Mouse (Mus musculus): Measurements from ENCODE around the gene Glb1. TPM values are rescaled to one million over a fixed set of nuclear protein-coding genes. Genes with fewer than 3 reads are reported as not detected.

The Glb1 gene
- polyA plus RNA-seq, 2 experiments: 10.2 to 13.1 TPM

GRCm38 (mm10) chr9:114506564-114506963, 105.7 kb downstream of the Glb1 start:
- TF ChIP-seq EP300 (IDR thresholded peaks at IDR 0.05; ENCODE audit: low read depth): no peak
- no peak for TF ChIP-seq CTCF (IDR thresholded peaks at IDR 0.05; ENCODE audit: low read depth)
- Histone ChIP-seq H3K4me2 (ENCODE audit: low read depth) (no peak overlapping the region), H3K27me3 (ENCODE audit: control insufficient read depth, insufficient read depth, low read length) (no peaks in the 10 kb centered on the region), H3K9ac (replicated peaks) (no peak overlapping the region), H3K4me3 (ENCODE audit: insufficient read depth in 1 of 2, low read depth in 2 of 2, low read length in 2 of 2) (no peak overlapping the region), H3K4me1 (replicated peaks; ENCODE audit: control insufficient read depth in 2 of 2, insufficient read depth in 2 of 2, low read length in 1 of 2) (peaks cover 0 to 9% of the 10 kb centered on the region in 2 experiments; a peak in 2 of 4 replicates), H3K36me3 (replicated peaks; ENCODE audit: control insufficient read depth, insufficient read depth, low read depth) (no peaks in the 10 kb centered on the region), H3K27ac (no peak overlapping the region), H3K9me3 (ENCODE audit: control insufficient read depth, low read length) (no peaks in the 10 kb centered on the region)
- DNase-seq (ENCODE audit: low read depth in 3 of 3, low spot score in 3 of 3): no peak
- WGBS (ENCODE audit: insufficient replicate concordance): 53% methylated on average over 4 of the region's 4 CpGs
- no peak for ATAC-seq (ENCODE audit: insufficient read depth)

- DNase-seq (ENCODE audit: low read depth in 3 of 3, low spot score in 3 of 3) (no peak), ATAC-seq (ENCODE audit: insufficient read depth) (no peak)
- Histone ChIP-seq H3K9ac (replicated peaks) (no peak overlapping the region), H3K4me3 (ENCODE audit: insufficient read depth in 1 of 2, low read depth in 2 of 2, low read length in 2 of 2) (no peak overlapping the region), H3K27ac (no peak overlapping the region), H3K9me3 (ENCODE audit: control insufficient read depth, low read length) (no peaks in the 10 kb centered on the region), H3K36me3 (replicated peaks; ENCODE audit: control insufficient read depth, insufficient read depth, low read depth) (no peaks in the 10 kb centered on the region), H3K4me2 (ENCODE audit: low read depth) (no peak overlapping the region), H3K4me1 (replicated peaks; ENCODE audit: control insufficient read depth in 2 of 2, insufficient read depth in 2 of 2, low read length in 1 of 2) (peaks cover 0 to 9% of the 10 kb centered on the region in 2 experiments; a peak in 2 of 4 replicates), H3K27me3 (ENCODE audit: control insufficient read depth, insufficient read depth, low read length) (no peaks in the 10 kb centered on the region)
- no peak for TF ChIP-seq CTCF (IDR thresholded peaks at IDR 0.05; ENCODE audit: low read depth)
- TF ChIP-seq EP300 (IDR thresholded peaks at IDR 0.05; ENCODE audit: low read depth): no peak
- WGBS (ENCODE audit: insufficient replicate concordance): 67% methylated on average over 9 of the region's 9 CpGs
These were observed 106.5 kb downstream of the Glb1 start for GRCm38 (mm10) chr9:114507421-114507820.

- Histone ChIP-seq H3K4me3 (ENCODE audit: insufficient read depth in 1 of 2, low read depth in 2 of 2, low read length in 2 of 2) (no peak overlapping the region), H3K9me3 (ENCODE audit: control insufficient read depth, low read length) (peaks cover 2% of the 10 kb centered on the region; the same call in 1 of the 2 replicates), H3K27ac (no peak overlapping the region), H3K4me2 (ENCODE audit: low read depth) (no peak overlapping the region), H3K4me1 (replicated peaks; ENCODE audit: control insufficient read depth in 2 of 2, insufficient read depth in 2 of 2, low read length in 1 of 2) (no peaks in the 10 kb centered on the region), H3K9ac (replicated peaks) (no peak overlapping the region), H3K36me3 (replicated peaks; ENCODE audit: control insufficient read depth, insufficient read depth, low read depth) (peaks cover 3% of the 10 kb centered on the region; the same call in 1 of the 2 replicates), H3K27me3 (ENCODE audit: control insufficient read depth, insufficient read depth, low read length) (no peaks in the 10 kb centered on the region)
- no peak for ATAC-seq (ENCODE audit: insufficient read depth)
- TF ChIP-seq CTCF (IDR thresholded peaks at IDR 0.05; ENCODE audit: low read depth) (no peak), EP300 (IDR thresholded peaks at IDR 0.05; ENCODE audit: low read depth) (no peak)
- DNase-seq (ENCODE audit: low read depth in 3 of 3, low spot score in 3 of 3): no peak
- WGBS (ENCODE audit: insufficient replicate concordance): 64% methylated on average over 9 of the region's 9 CpGs
These were observed 108.9 kb downstream of the Glb1 start for GRCm38 (mm10) chr9:114509785-114510184.

GRCm38 (mm10) chr9:114512831-114513230, 112.0 kb downstream of the Glb1 start:
- H3K9me3 ChIP-seq (ENCODE audit: control insufficient read depth, low read length): peaks cover 2% of the 10 kb centered on the region; the same call in 1 of the 2 replicates
- no peak overlapping the region for H3K27ac ChIP-seq
- no peak overlapping the region for H3K9ac ChIP-seq (replicated peaks)
- DNase-seq (ENCODE audit: low read depth in 3 of 3, low spot score in 3 of 3) (no peak), ATAC-seq (ENCODE audit: insufficient read depth) (no peak)
- H3K27me3 ChIP-seq (ENCODE audit: control insufficient read depth, insufficient read depth, low read length): no peaks in the 10 kb centered on the region
- peaks cover 3% of the 10 kb centered on the region; the same call in 1 of the 2 replicates for H3K36me3 ChIP-seq (replicated peaks; ENCODE audit: control insufficient read depth, insufficient read depth, low read depth)
- no peak overlapping the region for H3K4me3 ChIP-seq (ENCODE audit: insufficient read depth in 1 of 2, low read depth in 2 of 2, low read length in 2 of 2)
- H3K4me2 ChIP-seq (ENCODE audit: low read depth): no peak overlapping the region
- no peaks in the 10 kb centered on the region for H3K4me1 ChIP-seq (replicated peaks; ENCODE audit: control insufficient read depth in 2 of 2, insufficient read depth in 2 of 2, low read length in 1 of 2)
- WGBS (ENCODE audit: insufficient replicate concordance): 87% methylated on average over 21 of the region's 21 CpGs
- TF ChIP-seq CTCF (IDR thresholded peaks at IDR 0.05; ENCODE audit: low read depth) (no peak), EP300 (IDR thresholded peaks at IDR 0.05; ENCODE audit: low read depth) (no peak)

GRCm38 (mm10) chr9:114515364-114515763, 114.5 kb downstream of the Glb1 start, which contains the start of gene C130032M10Rik:
Gene C130032M10Rik, plus strand, starts transcription at chr9:114515697.
- Histone ChIP-seq H3K36me3 (replicated peaks; ENCODE audit: control insufficient read depth, insufficient read depth, low read depth) (peaks cover 3% of the 10 kb centered on the region; the same call in 1 of the 2 replicates), H3K9ac (replicated peaks) (no peak within 1 kb of the TSS), H3K9me3 (ENCODE audit: control insufficient read depth, low read length) (peaks cover 2% of the 10 kb centered on the region; the same call in 1 of the 2 replicates), H3K4me2 (ENCODE audit: low read depth) (no peak within 1 kb of the TSS), H3K27me3 (ENCODE audit: control insufficient read depth, insufficient read depth, low read length) (no peaks in the 10 kb centered on the region), H3K4me1 (replicated peaks; ENCODE audit: control insufficient read depth in 2 of 2, insufficient read depth in 2 of 2, low read length in 1 of 2) (no peaks in the 10 kb centered on the region), H3K4me3 (ENCODE audit: insufficient read depth in 1 of 2, low read depth in 2 of 2, low read length in 2 of 2) (no peak within 1 kb of the TSS), H3K27ac (no peak within 1 kb of the TSS)
- ATAC-seq (ENCODE audit: insufficient read depth) (no peak), DNase-seq (ENCODE audit: low read depth in 3 of 3, low spot score in 3 of 3) (no peak)
- 60% methylated on average over 11 of the region's 11 CpGs for WGBS (ENCODE audit: insufficient replicate concordance)
- TF ChIP-seq CTCF (IDR thresholded peaks at IDR 0.05; ENCODE audit: low read depth) (no peak), EP300 (IDR thresholded peaks at IDR 0.05; ENCODE audit: low read depth) (no peak)
